Mouse (Mus musculus) left cerebral cortex, adult 2 months (tissue): Measurements from ENCODE around the gene Map2k2. TPM values are rescaled to one million over a fixed set of nuclear protein-coding genes. Genes with fewer than 3 reads are reported as not detected.
"Not testable (repeated sequence)": the region's sequence is repeated elsewhere in the genome, so short reads cannot be mapped to it uniquely, and the experiment has no call there.

Source experiments
- DNase-seq, 2 experiments: peaks; one replicate each; pipeline ENCODE4 v3.0.0; 2021 to 2022; ENCODE audit warnings: low spot score in 2 of 2, mixed read lengths in 1 of 2; ENCODE audit errors: extremely low spot score in 1 of 2
- H3K27ac ChIP-seq: fragments of 200-600 bp; 2 replicates; pipeline ENCODE4 v1.8.1; 2022
- H3K4me3 ChIP-seq: fragments of 200-600 bp; 2 replicates; pipeline ENCODE4 v1.8.1; 2022
- CTCF ChIP-seq: fragments of 200-600 bp; IDR thresholded peaks from 2 replicates; pipeline ENCODE4 v1.8.1; 2022; ENCODE audit warnings: antibody characterized with exemption, mild to moderate bottlenecking, moderate library complexity
- intact Hi-C: fragments of 180-260 bp; cut with DNase I; formaldehyde crosslinking; loops from one replicate; pipeline ENCODE4 v1.15.1; 2025
- long read RNA-seq, 2 experiments: library from polyadenylated mRNA; stranded (forward); transcript quantifications; one replicate each; pipeline ENCODE4 v2.0.0; 2021; ENCODE audit warnings: borderline mapping rate in 2 of 2
- total RNA-seq, 2 experiments: library from RNA; stranded (reverse); gene quantifications; 2 replicates each; pipeline ENCODE4 v1.2.3; 2021

Gene Map2k2
- 100 to 1,000 TPM; 136 to 150 TPM for total RNA-seq
- long read RNA-seq, experiment 1, transcript Map2k2-202 (11 exons, 1,556 nt): major isoform, 63 of 125 reads
- long read RNA-seq, experiment 1, transcript Map2k2-207 (11 exons, 2,405 nt): minor isoform, 22 of 125 reads
- long read RNA-seq, experiment 1, partial matches to known transcripts: 6 of 125 reads
- long read RNA-seq, experiment 1, other reads (novel, unspliced or antisense): 34 of 125 reads
- long read RNA-seq, experiment 2, transcript Map2k2-207 (11 exons, 2,405 nt): minor isoform, 17 of 106 reads
- long read RNA-seq, experiment 2, transcript Map2k2-202 (11 exons, 1,556 nt): major isoform, 40 of 106 reads
- long read RNA-seq, experiment 2, partial matches to known transcripts: 5 of 106 reads
- long read RNA-seq, experiment 2, other reads (novel, unspliced or antisense): 42 of 106 reads

GRCm38 (mm10) chr10:81105565-81106112 lies at the start of gene Map2k2:
Map2k2 (plus strand) TSS chr10:81105915.
- Histone ChIP-seq H3K4me3 (peak within 1 kb of the TSS; percentile 98), H3K27ac (peak within 1 kb of the TSS; percentile 92)
- peak; percentile 96 to 97 for DNase-seq
- intact Hi-C loops: no loop called here
- TF ChIP-seq CTCF: no peak

DNA sequence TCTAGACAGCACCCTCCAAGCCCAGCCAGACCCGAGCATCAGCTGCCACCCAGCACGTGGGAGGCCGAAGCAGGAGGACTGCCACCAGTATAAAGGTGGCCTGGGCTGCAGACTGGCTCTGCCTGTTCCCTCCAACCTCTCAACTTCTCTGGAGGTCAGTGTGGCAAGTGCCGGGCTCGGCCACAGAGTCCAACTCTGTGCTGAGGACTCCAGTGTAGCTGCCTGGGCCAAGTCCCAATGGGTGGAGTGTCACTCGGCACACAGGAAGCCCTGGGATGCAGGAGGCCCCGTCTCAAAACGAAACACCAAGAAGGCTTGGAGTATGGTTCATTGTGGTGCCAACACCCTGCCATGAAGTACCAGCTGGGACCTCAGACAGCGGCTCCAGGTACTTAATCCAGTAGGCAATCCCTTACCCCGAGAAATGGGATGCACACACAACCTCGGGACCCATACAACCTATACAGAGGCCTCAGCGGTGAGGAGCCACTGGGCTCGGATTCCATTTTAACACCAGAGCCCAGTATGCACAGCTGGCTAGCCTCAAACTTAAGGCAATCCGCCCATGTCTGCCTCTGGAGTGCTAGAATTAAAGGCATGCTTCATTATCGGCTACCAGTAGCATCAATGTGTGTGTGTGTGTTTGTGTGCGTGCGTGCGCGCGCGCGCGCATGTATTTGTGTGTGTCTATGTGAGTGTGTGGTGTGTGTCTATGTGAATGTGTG lies 48.1 kb upstream of the Map2k2 start:
- TF ChIP-seq CTCF: no peak
- Histone ChIP-seq H3K27ac (no peak overlapping the region), H3K4me3 (no peak overlapping the region)
- intact Hi-C loops: no loop called here
- DNase-seq: no peak

DNA sequence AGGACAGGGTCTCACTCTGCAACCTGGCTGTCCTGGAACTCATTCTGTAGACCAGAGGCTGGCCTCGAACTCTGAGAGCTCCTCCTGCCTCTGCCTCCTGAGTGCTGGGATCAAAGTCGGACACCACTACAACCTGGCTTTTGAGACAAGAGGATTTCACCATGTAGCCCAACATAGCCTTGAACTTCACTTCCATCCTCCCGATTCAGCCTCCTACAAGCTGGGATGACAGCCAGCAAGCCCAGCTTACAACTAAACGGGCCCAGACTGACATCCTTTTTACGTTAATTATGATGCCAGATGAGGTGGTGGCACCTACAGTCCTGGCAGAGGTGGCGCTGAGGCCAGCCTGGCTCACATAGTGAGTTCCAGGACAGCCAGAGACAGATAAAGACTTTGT lies 46.8 kb upstream of the Map2k2 start:
- TF ChIP-seq CTCF: no peak

GRCm38 (mm10) chr10:81059603-81060543 lies 45.8 kb upstream of the Map2k2 start, which contains the start of gene Sgta:
Sgta (minus strand) TSS chr10:81060181.
- intact Hi-C loops: no loop called here
- DNase-seq: peak; percentile 98 to 99
- H3K4me3 ChIP-seq: peak within 1 kb of the TSS; percentile 90
- no peak for TF ChIP-seq CTCF
- peak within 1 kb of the TSS; percentile 90 for H3K27ac ChIP-seq

More for the DNA sequence above, 46.8 kb upstream of the Map2k2 start:
- intact Hi-C loops: no loop called here
- H3K27ac ChIP-seq: no peak overlapping the region
- H3K4me3 ChIP-seq: peak overlapping the region; percentile 90
- no peak for DNase-seq

GRCm38 (mm10) chr10:81062710-81063109 lies 43.0 kb upstream of the Map2k2 start:
- DNase-seq: no peak
- no peak overlapping the region for H3K27ac ChIP-seq
- H3K4me3 ChIP-seq: no peak overlapping the region
- intact Hi-C loops: no loop called here
- no peak for TF ChIP-seq CTCF

DNA sequence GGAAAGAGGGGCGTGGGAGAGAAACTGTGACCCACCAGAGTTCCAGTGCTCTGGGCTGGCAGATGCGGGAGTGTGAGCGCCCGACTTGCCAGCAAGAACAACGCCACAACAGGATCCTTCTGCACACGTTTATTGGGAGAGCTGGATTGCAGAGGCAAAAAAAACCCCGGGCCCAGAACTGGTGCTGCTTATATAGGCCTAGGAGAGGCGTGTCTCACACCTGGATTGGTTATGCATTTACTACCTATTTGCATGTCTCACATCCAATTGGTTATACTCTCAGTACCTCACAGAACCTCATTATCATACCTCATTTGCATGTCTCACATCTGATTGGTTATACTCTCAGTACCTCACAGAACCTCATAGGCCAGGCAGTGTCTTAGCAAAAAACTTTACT lies 41.2 kb upstream of the Map2k2 start:
- H3K4me3 ChIP-seq, DNase-seq, intact Hi-C loops, H3K27ac ChIP-seq: not testable (repeated sequence)

GRCm38 (mm10) chr10:81068706-81069105 lies 37.0 kb upstream of the Map2k2 start:
- TF ChIP-seq CTCF: no peak
- DNase-seq: no peak
- intact Hi-C loops: no loop called here
- no peak overlapping the region; the same call in 1 of the 2 replicates for H3K27ac ChIP-seq
- H3K4me3 ChIP-seq: no peak overlapping the region

- Histone ChIP-seq H3K4me3 (peak within 1 kb of the TSS; percentile 67), H3K27ac (peak within 1 kb of the TSS; percentile 90)
- intact Hi-C loops: no loop called here
- TF ChIP-seq CTCF: no peak
- DNase-seq: peak; percentile 95 to 98
These were observed 35.9 kb upstream of the Map2k2 start, which contains the start of gene Thop1 for GRCm38 (mm10) chr10:81069836-81070235. Thop1 (plus strand) TSS chr10:81070035.

DNA sequence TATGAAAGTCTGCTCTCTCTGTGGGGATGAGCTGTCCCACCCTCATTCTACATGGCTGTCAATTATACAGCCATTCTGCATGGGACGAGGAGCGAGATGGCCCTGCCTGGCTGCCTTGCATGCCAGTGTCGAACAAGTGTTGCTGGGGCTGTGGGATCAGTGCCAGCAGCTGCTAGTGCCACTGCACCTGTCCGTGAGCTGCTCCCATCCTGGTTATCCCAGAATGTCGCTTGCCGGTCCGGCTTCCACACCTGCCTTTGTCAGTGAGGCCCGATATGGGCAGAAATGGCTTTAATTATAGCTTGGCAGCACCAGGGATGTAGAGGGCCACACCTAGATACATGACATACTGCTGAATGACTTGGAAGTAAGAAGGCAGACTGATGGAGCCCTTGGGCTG lies 33.4 kb upstream of the Map2k2 start:
- intact Hi-C loops: no loop called here
- TF ChIP-seq CTCF: no peak
- Histone ChIP-seq H3K4me3 (no peak overlapping the region), H3K27ac (no peak overlapping the region)
- no peak for DNase-seq

- no peak for DNase-seq
- Histone ChIP-seq H3K4me3 (no peak overlapping the region), H3K27ac (no peak overlapping the region)
- peak; percentile 51 for TF ChIP-seq CTCF
- intact Hi-C loops: no loop called here
These were observed 32.3 kb upstream of the Map2k2 start for GRCm38 (mm10) chr10:81073464-81073863.

DNA sequence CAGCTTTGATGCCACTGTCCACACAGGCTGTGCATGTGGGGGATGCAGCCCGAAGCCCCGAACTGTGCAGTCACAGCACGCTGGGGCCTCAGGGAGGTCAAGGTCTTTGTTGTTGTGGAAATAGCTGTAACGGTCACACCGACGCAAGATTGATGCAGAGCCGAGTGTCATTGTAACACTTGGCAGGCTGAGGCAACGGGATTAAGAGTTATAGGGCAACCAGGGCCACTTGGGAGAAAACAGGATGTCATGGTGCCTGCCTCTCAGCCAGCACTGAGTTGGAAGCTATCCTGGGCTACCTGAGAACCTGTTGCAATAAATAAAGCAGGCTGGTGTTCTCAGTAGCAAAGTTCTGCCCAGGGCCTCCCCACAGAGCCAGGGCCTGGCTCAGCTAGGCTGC lies 30.0 kb upstream of the Map2k2 start:
- DNase-seq: no peak
- intact Hi-C loops: no loop called here
- Histone ChIP-seq H3K27ac (no peak overlapping the region), H3K4me3 (no peak overlapping the region)
- no peak for TF ChIP-seq CTCF
